Mouse (Mus musculus) liver, postnatal 0 days (tissue): ENCODE data around the gene St8sia1. TPM values are rescaled to one million over a fixed set of nuclear protein-coding genes. Genes with fewer than 3 reads are reported as not detected.

Source experiments
- ATAC-seq: fragments of 200-750 bp; cut with Nextera tagmentation; 2 replicates; pipeline ENCODE4 v1.8.0; 2017; ENCODE audit warnings: mild to moderate bottlenecking, moderate library complexity
- DNase-seq: peaks from one replicate; pipeline ENCODE4 v3.0.0-alpha.2; 2016
- H3K27ac ChIP-seq: fragments of 300-500 bp; sonication (generic); 2 replicates; pipeline ENCODE4 v1.5.1; 2014; ENCODE audit warnings: antibody characterized with exemption, moderate library complexity, mild to moderate bottlenecking, low read depth
- H3K27me3 ChIP-seq: fragments of 300-500 bp; sonication (generic); 2 replicates; pipeline ENCODE4 v1.6.1; 2014; ENCODE audit warnings: low read length, control low read depth, mixed read lengths; ENCODE audit not compliant: insufficient read depth
- H3K36me3 ChIP-seq: fragments of 300-500 bp; sonication (generic); replicated peaks from 2 replicates; pipeline ENCODE4 v1.6.1; 2014; ENCODE audit warnings: mild to moderate bottlenecking, control low read depth, low read length, moderate library complexity, mixed read lengths; ENCODE audit not compliant: insufficient read depth
- H3K4me1 ChIP-seq: fragments of 300-500 bp; sonication (generic); 2 replicates; pipeline ENCODE4 v1.6.1; 2014; ENCODE audit warnings: antibody characterized with exemption, mild to moderate bottlenecking, control low read depth; ENCODE audit not compliant: insufficient read depth
- H3K4me2 ChIP-seq: fragments of 300-500 bp; sonication (generic); 2 replicates; pipeline ENCODE4 v1.6.1; 2014; ENCODE audit warnings: low read depth, mild to moderate bottlenecking, low read length, moderate library complexity, mixed read lengths
- H3K4me3 ChIP-seq: fragments of 300-500 bp; sonication (generic); 2 replicates; pipeline ENCODE4 v1.5.1; 2014; ENCODE audit warnings: low read depth, low read length
- H3K9ac ChIP-seq: fragments of 300-500 bp; sonication (generic); replicated peaks from 2 replicates; pipeline ENCODE4 v1.6.1; 2014; ENCODE audit warnings: mild to moderate bottlenecking, moderate library complexity
- H3K9me3 ChIP-seq: fragments of 300-500 bp; sonication (generic); 2 replicates; pipeline ENCODE4 v1.6.1; 2016; ENCODE audit warnings: mild to moderate bottlenecking, control low read depth, low read length, mixed read lengths
- CTCF ChIP-seq: sonication (generic); IDR thresholded peaks from 2 replicates; pipeline ENCODE4 v1.5.1; 2016; ENCODE audit warnings: antibody characterized with exemption, low read depth
- EP300 ChIP-seq: IDR thresholded peaks from 2 replicates; pipeline ENCODE4 v1.6.1; 2016; ENCODE audit warnings: antibody characterized with exemption, low read depth, mild to moderate bottlenecking
- WGBS: fragments of 180-500 bp; shearing (Covaris S2); extraction: QIAGEN DNeasy Blood & Tissue Kit; methylation state at CpG from one replicate; pipeline ENCODE4 v1.1.7; 2014; ENCODE audit not compliant: insufficient replicate concordance; 5-methylcytosine and 5-hydroxymethylcytosine counted together
- polyA plus RNA-seq: library from polyadenylated mRNA; unstranded; fragments of >200 nt; fragmentation: Nextera tagmentation; extraction: Ambion mirVana; gene quantifications from 2 replicates; pipeline ENCODE4 v1.2.1, GENCODE M21; 2015

Gene St8sia1
- polyA plus RNA-seq, 1 experiment from 2014 or later, result 0.22 TPM

DNA sequence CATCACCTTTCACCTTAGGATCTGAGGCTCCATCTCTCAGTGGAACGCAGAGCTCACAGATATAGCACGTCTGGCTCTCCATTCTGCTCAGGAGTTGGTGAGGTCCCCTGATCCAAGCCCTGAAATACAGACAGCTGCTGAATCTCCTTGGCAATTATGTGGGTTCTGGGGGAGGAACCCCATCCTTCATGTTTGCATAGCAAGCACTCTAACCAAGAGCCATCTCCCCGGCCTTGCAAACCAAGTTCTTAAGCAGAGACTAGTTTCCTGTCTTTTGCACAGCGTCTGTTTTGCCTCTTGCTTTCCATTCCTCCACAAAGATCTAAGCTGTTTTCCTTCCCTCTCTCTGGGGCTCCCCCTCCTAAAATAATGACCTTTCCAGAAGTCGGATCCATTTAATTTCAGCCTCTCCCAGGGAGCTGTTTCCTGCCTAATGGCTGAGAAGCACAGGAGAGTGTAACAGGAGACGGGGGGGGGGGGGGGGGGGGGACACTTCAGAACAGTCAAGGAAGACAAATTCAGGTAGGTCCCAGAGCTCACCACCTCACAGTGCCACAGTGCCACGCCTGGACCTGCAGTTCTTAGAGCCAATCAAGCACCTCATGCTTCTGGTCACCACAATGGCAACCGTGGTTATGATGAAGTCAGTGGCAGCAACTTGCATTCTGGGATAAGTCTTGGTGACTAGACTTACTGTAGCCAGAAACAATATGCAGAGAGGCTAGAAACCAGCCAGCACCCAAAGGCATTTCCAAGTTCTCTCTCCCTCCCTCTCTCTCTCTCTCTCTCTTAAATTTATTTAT, 18.0 kb downstream of the St8sia1 start:
- Histone ChIP-seq H3K27ac (no peak overlapping the region), H3K9ac (no peak overlapping the region), H3K4me2 (no peak overlapping the region), H3K4me1 (no peaks in the 10 kb centered on the region), H3K36me3 (no peaks in the 10 kb centered on the region), H3K4me3 (no peak overlapping the region), H3K9me3 (no peaks in the 10 kb centered on the region), H3K27me3 (no peaks in the 10 kb centered on the region)
- WGBS, result 57% methylated on average over 8 of the region's 8 CpGs
- DNase-seq (no peak), ATAC-seq (no peak)
- TF ChIP-seq EP300 (no peak), CTCF (no peak)

DNA sequence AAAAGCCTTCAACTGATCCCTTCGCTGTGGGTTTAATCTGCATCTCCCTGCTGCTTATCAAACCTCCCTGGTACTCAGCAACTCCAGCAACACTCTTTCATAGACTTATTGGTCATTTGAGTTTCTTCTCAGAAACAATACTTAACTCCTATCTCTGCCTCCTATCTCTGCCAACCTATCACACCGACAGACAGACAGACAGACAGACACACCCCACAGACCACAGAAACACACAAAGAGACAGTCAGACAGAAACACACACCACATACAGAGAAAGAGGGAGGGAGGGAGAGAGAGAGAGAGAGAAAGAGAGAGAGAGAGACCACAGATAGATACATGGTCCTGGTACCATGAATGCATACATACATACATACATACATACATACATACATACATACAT, 18.8 kb downstream of the St8sia1 start:
- no peak for DNase-seq
- Histone ChIP-seq H3K9ac (no peak overlapping the region), H3K4me3 (no peak overlapping the region), H3K36me3 (no peaks in the 10 kb centered on the region), H3K9me3 (no peaks in the 10 kb centered on the region), H3K27ac (no peak overlapping the region), H3K4me1 (no peaks in the 10 kb centered on the region), H3K27me3 (no peaks in the 10 kb centered on the region), H3K4me2 (no peak overlapping the region)
- TF ChIP-seq CTCF (no peak), EP300 (no peak)
- 51% methylated on average over 2 of the region's 2 CpGs for WGBS
- no peak for ATAC-seq

GRCm38 (mm10) chr6:142944470-142944869, 19.8 kb downstream of the St8sia1 start:
- no peak for DNase-seq
- WGBS, result 89% methylated on average over 3 of the region's 3 CpGs

DNA sequence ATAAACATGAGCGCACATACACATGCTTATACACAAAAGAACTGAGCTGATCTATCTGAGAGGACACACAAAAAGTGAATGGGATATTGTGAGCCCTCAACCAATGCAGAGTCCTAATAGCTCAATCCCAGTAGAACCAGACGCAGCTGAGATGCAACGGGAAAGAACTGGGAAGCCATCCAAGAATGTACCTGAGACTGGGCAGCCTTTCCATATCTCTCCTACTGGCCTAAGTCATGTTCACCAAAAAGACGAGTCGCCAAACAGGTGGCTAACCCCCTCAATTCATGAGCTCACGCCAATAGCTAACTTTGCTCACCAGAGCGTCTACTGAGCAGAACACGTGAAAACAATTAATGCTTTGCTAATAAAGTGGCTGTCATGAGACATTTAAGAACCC, 20.8 kb downstream of the St8sia1 start:
- ATAC-seq (no peak), DNase-seq (no peak)
- WGBS, result 81% methylated on average over 8 of the region's 8 CpGs
- H3K27ac ChIP-seq, result no peak overlapping the region
- no peaks in the 10 kb centered on the region for H3K36me3 ChIP-seq
- H3K4me2 ChIP-seq, result no peak overlapping the region
- no peak for TF ChIP-seq EP300
- no peak for TF ChIP-seq CTCF
- H3K9me3 ChIP-seq, result no peaks in the 10 kb centered on the region
- H3K4me1 ChIP-seq, result no peaks in the 10 kb centered on the region
- no peak overlapping the region for H3K4me3 ChIP-seq
- H3K27me3 ChIP-seq, result no peaks in the 10 kb centered on the region
- H3K9ac ChIP-seq, result no peak overlapping the region

More at GRCm38 (mm10) chr6:142944470-142944869, 19.8 kb downstream of the St8sia1 start:
- H3K27ac ChIP-seq, result no peak overlapping the region
- TF ChIP-seq CTCF (peak; percentile 43), EP300 (no peak)
- no peak overlapping the region for H3K4me3 ChIP-seq
- no peaks in the 10 kb centered on the region for H3K27me3 ChIP-seq
- ATAC-seq, result no peak
- no peaks in the 10 kb centered on the region for H3K36me3 ChIP-seq
- H3K4me1 ChIP-seq, result no peaks in the 10 kb centered on the region
- H3K9me3 ChIP-seq, result no peaks in the 10 kb centered on the region
- no peak overlapping the region for H3K4me2 ChIP-seq
- no peak overlapping the region for H3K9ac ChIP-seq

DNA sequence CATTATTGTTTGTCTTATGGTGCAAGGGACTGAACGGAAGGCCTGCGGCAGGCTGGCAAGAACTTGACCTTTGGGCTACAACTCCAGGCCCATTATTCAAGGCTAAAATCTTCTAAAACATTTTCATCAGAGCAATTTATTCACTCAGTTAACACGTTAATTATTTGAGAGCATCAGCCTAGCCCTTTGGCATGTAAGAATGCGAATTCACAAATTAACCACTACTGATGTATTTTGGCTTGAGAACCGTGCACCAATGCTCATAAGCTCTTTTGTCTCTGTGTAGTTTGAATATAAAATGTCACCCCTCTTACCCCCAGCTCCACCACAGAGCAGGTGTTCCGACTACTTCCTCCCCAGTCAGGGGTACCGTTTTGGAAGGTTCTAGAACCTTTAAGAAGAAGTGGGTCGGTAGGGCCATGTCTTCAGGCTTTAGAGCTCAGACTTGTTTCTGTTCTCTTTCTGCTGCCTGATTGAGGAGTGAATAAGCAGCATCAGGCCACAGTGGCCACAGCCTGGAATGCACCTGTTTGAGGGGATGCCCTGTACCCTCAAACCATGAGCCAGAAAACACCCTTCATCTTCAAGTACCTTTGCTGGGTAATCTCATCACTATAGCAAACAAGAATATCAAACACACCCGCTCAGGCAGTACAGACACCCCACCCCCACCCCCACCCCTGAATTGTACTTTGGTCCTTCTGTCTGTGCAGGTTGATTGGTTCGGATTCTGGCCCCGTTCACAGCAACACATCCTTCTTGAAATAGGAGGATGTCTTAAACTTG, 22.5 kb downstream of the St8sia1 start:
- Histone ChIP-seq H3K27ac (no peak overlapping the region), H3K4me2 (no peak overlapping the region), H3K27me3 (no peaks in the 10 kb centered on the region), H3K9ac (no peak overlapping the region), H3K36me3 (no peaks in the 10 kb centered on the region), H3K4me3 (no peak overlapping the region), H3K4me1 (no peaks in the 10 kb centered on the region), H3K9me3 (no peaks in the 10 kb centered on the region)
- no peak for DNase-seq
- TF ChIP-seq CTCF (no peak), EP300 (no peak)
- WGBS, result 68% methylated on average over 11 of the region's 11 CpGs
- ATAC-seq, result no peak

- no peak for ATAC-seq
- no peak overlapping the region for H3K27ac ChIP-seq
- WGBS, result 87% methylated on average over 8 of the region's 8 CpGs
- H3K4me1 ChIP-seq, result no peaks in the 10 kb centered on the region
- no peak for TF ChIP-seq EP300
- TF ChIP-seq CTCF, result no peak
- DNase-seq, result no peak
- no peaks in the 10 kb centered on the region for H3K27me3 ChIP-seq
- H3K9me3 ChIP-seq, result no peaks in the 10 kb centered on the region
- no peak overlapping the region for H3K4me3 ChIP-seq
- H3K36me3 ChIP-seq, result no peaks in the 10 kb centered on the region
- H3K9ac ChIP-seq, result no peak overlapping the region
- no peak overlapping the region for H3K4me2 ChIP-seq
Observed at GRCm38 (mm10) chr6:142941078-142941477, 23.2 kb downstream of the St8sia1 start.
